14 mouse cellular contexts compared by ENCODE assay signal in genomic region chr14:100618793-100619655, GRCm38 (mm10).
DNase-seq lines count a peak whose midpoint lies in the region; ATAC-seq and TF ChIP-seq lines count a peak whose summit lies in the region.
"Had no signal": no experiment of that assay in that cellular context is flagged by ENCODE, and none has a peak within 500 bp of the region (broad histone marks: within the 10 kb centered on the region; RNA-seq: fewer than 3 reads in every experiment).

No protein-coding gene starts in this region.

- H3K36me3 ChIP-seq in embryonic facial prominence, embryonic 10.5 days (replicated peaks) = no peaks in the 10 kb centered on the region
- no peaks in the 10 kb centered on the region for H3K36me3 ChIP-seq in hindbrain, embryonic 10.5 days
- H3K36me3 ChIP-seq in stomach, postnatal 0 days (ENCODE audit: control insufficient read depth, insufficient read depth, low read length) = no peaks in the 10 kb centered on the region
- no peaks in the 10 kb centered on the region for H3K36me3 ChIP-seq in kidney, embryonic 16.5 days (ENCODE audit: insufficient read depth, low read length)

- no peak for TF ChIP-seq CTCF in stomach, postnatal 0 days (IDR thresholded peaks at IDR 0.05; ENCODE audit: low read depth)

- WGBS in embryonic facial prominence, embryonic 10.5 days = 65% methylated on average over 12 of the region's 12 CpGs
- WGBS in hindbrain, embryonic 10.5 days = 73% methylated on average over 12 of the region's 12 CpGs
- 68% methylated on average over 12 of the region's 12 CpGs for WGBS in stomach, postnatal 0 days
- WGBS in kidney, embryonic 16.5 days = 41% methylated on average over 12 of the region's 12 CpGs

- H3K27me3 ChIP-seq in embryonic facial prominence, embryonic 10.5 days (replicated peaks; ENCODE audit: low read depth, poor library complexity, severe bottlenecking) = no peaks in the 10 kb centered on the region
- H3K27me3 ChIP-seq in hindbrain, embryonic 10.5 days (ENCODE audit: insufficient read depth, poor library complexity, severe bottlenecking) = no peaks in the 10 kb centered on the region
- H3K27me3 ChIP-seq in stomach, postnatal 0 days (ENCODE audit: control insufficient read depth, insufficient read depth, low read length) = no peaks in the 10 kb centered on the region
- H3K27me3 ChIP-seq in kidney, embryonic 16.5 days (ENCODE audit: insufficient read depth, low read length) = no peaks in the 10 kb centered on the region

- ATAC-seq in stomach, postnatal 0 days (ENCODE audit: low FRiP score, low TSS enrichment) = no peak
- no peak for ATAC-seq in kidney, embryonic 16.5 days (ENCODE audit: low FRiP score, low TSS enrichment)

- no peak overlapping the region for H3K4me3 ChIP-seq in embryonic facial prominence, embryonic 10.5 days
- no peak overlapping the region for H3K4me3 ChIP-seq in hindbrain, embryonic 10.5 days
- H3K4me3 ChIP-seq in stomach, postnatal 0 days (ENCODE audit: low read depth, low read length) = no peak overlapping the region
- no peak overlapping the region for H3K4me3 ChIP-seq in kidney, embryonic 16.5 days (ENCODE audit: low read length)

- TF ChIP-seq EP300 in stomach, postnatal 0 days (optimal IDR thresholded peaks at IDR 0.05) = no peak

- DNase-seq in embryo, embryonic 11 days = peak; percentile 26
- DNase-seq in embryo, embryonic 9.5 days (ENCODE audit: extremely low spot score) = no peak
- peak; percentile 46 for DNase-seq in embryonic facial prominence, embryonic 10.5 days (ENCODE audit: low spot score)
- DNase-seq in hindbrain, embryonic 10.5 days (ENCODE audit: low spot score) = peak; percentile 19
- DNase-seq in mesoderm, embryonic 11.5 days (ENCODE audit: low read depth, low spot score) = peak; percentile 21
- DNase-seq in spleen, adult 12 weeks (ENCODE audit: low spot score) = no peak
- no peak for DNase-seq in stomach, postnatal 0 days (ENCODE audit: low spot score)
- DNase-seq: adrenal gland, adult 2 months; cerebellum, adult 11-12 months; heart, adult 11 months; kidney, postnatal 36 days; spleen, adult 18-20 months; thymus, postnatal 25 days had no signal

- 0 out of 2 replicates have a peak overlapping the region, but pooled peaks have one; percentile 30 for H3K27ac ChIP-seq in embryonic facial prominence, embryonic 10.5 days (replicated peaks)
- peak overlapping the region; percentile 40; the same call in 1 of the 2 replicates for H3K27ac ChIP-seq in hindbrain, embryonic 10.5 days
- no peak overlapping the region for H3K27ac ChIP-seq in stomach, postnatal 0 days (replicated peaks)
- no peak overlapping the region for H3K27ac ChIP-seq in kidney, embryonic 16.5 days (ENCODE audit: low read length)

- H3K4me1 ChIP-seq in embryonic facial prominence, embryonic 10.5 days = peaks cover 13% of the 10 kb centered on the region
- 0 out of 2 replicates have a peak, but pooled peaks cover 10% of the 10 kb centered on the region for H3K4me1 ChIP-seq in hindbrain, embryonic 10.5 days (replicated peaks)
- H3K4me1 ChIP-seq in stomach, postnatal 0 days (replicated peaks; ENCODE audit: control insufficient read depth, insufficient read depth) = no peaks in the 10 kb centered on the region
- no peaks in the 10 kb centered on the region for H3K4me1 ChIP-seq in kidney, embryonic 16.5 days (ENCODE audit: insufficient read depth, low read length)

- H3K4me2 ChIP-seq in stomach, postnatal 0 days (replicated peaks; ENCODE audit: low read depth) = no peak overlapping the region
- H3K4me2 ChIP-seq in kidney, embryonic 16.5 days (replicated peaks; ENCODE audit: low read depth, low read length) = no peak overlapping the region

- no peaks in the 10 kb centered on the region for H3K9me3 ChIP-seq in embryonic facial prominence, embryonic 10.5 days
- no peaks in the 10 kb centered on the region for H3K9me3 ChIP-seq in hindbrain, embryonic 10.5 days
- no peaks in the 10 kb centered on the region for H3K9me3 ChIP-seq in stomach, postnatal 0 days (ENCODE audit: control insufficient read depth, low read length)
- H3K9me3 ChIP-seq in kidney, embryonic 16.5 days (ENCODE audit: low read length) = no peaks in the 10 kb centered on the region

- no peak overlapping the region for H3K9ac ChIP-seq in stomach, postnatal 0 days (ENCODE audit: low read length)
- H3K9ac ChIP-seq in kidney, embryonic 16.5 days (replicated peaks; ENCODE audit: low read length) = no peak overlapping the region

Comparison
In these comparisons a context has a peak if more than half of its experiments do, and no peak if none do; other contexts are left out.
1. DNase-seq: peak in embryo, embryonic 11 days (single experiment), embryonic facial prominence, embryonic 10.5 days (single experiment), hindbrain, embryonic 10.5 days (single experiment) and mesoderm, embryonic 11.5 days (single experiment); none in embryo, embryonic 9.5 days (single experiment), spleen, adult 12 weeks (single experiment) and stomach, postnatal 0 days (single experiment).
2. H3K27ac ChIP-seq: peak in embryonic facial prominence, embryonic 10.5 days (single experiment) and hindbrain, embryonic 10.5 days (single experiment); none in stomach, postnatal 0 days (single experiment) and kidney, embryonic 16.5 days (single experiment).